Mouse (Mus musculus): ENCODE data around the gene Hpn. TPM values are rescaled to one million over a fixed set of nuclear protein-coding genes. Genes with fewer than 3 reads are reported as not detected.

Hpn gene
- polyA plus RNA-seq, 1 experiment = 9.4 TPM

DNA sequence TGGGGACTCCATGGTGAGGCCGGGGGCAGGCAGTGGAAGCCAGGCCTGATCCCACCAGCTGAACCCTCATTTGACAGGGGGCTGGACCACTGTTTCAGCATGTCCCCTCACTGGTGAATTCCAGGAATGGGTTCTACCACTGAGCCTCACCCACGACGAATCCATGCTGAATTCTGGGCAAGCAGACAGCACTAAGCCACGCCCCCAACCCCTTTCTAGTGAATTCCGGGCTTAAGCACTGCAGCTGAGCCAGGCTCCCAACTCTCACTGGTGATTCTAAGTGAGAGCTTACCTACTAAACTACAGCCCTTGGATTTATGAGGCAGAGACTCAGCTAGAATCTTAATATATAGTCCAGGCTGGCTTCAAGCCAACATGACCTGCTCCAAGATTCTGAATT, 47.3 kb downstream of the Hpn start:
- WGBS = 26% methylated on average over 5 of the region's 5 CpGs
- Histone ChIP-seq H3K4me3 (replicated peaks; ENCODE audit: insufficient read depth, low read depth, low read length) (no peak overlapping the region), H3K27ac (ENCODE audit: insufficient read depth, low read length) (no peak overlapping the region), H3K4me1 (ENCODE audit: control insufficient read depth, insufficient read depth, low read length) (no peaks in the 10 kb centered on the region), H3K27me3 (ENCODE audit: control insufficient read depth, insufficient read depth, low read length) (no peaks in the 10 kb centered on the region)
- TF ChIP-seq POLR2A (IDR thresholded peaks at IDR 0.05; ENCODE audit: borderline replicate concordance, insufficient read depth, low read length) (no peak), CTCF (IDR thresholded peaks at IDR 0.05; ENCODE audit: borderline replicate concordance, insufficient read depth, low read depth, low read length) (no peak)
- DNase-seq = peak in 1 of 2 experiments; percentile 20

DNA sequence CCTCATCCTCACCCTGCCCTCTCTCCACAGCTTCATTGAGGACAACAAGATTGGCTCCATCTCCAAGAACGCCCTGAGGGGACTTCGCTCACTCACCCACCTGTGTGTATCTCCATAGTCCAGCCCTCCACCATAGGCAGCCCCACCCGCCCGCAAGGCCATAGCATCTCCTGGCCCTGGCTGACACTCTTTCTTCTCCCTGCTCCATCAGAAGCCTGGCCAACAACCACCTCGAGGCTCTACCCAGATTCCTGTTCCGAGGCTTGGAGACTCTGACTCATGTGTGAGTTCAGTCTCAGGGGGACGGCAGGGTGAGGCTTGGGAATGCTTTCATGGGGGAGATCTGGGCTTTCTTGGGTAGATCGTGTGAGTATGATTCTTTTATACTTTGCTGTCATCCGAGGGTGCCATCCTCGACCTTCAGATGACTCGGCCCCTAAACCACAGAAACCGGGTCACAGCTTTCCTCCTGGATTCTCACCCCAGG, 52.0 kb downstream of the Hpn start:
- H3K4me3 ChIP-seq (replicated peaks; ENCODE audit: insufficient read depth, low read depth, low read length) = no peak overlapping the region
- TF ChIP-seq CTCF (IDR thresholded peaks at IDR 0.05; ENCODE audit: borderline replicate concordance, insufficient read depth, low read depth, low read length) = no peak
- no peak for TF ChIP-seq POLR2A (IDR thresholded peaks at IDR 0.05; ENCODE audit: borderline replicate concordance, insufficient read depth, low read length)
- H3K27me3 ChIP-seq (ENCODE audit: control insufficient read depth, insufficient read depth, low read length) = no peaks in the 10 kb centered on the region
- no peak overlapping the region for H3K27ac ChIP-seq (ENCODE audit: insufficient read depth, low read length)
- H3K4me1 ChIP-seq (ENCODE audit: control insufficient read depth, insufficient read depth, low read length) = no peaks in the 10 kb centered on the region
- no peak for DNase-seq
- 86% methylated on average over 12 of the region's 12 CpGs for whole genome bisulfite sequencing

DNA sequence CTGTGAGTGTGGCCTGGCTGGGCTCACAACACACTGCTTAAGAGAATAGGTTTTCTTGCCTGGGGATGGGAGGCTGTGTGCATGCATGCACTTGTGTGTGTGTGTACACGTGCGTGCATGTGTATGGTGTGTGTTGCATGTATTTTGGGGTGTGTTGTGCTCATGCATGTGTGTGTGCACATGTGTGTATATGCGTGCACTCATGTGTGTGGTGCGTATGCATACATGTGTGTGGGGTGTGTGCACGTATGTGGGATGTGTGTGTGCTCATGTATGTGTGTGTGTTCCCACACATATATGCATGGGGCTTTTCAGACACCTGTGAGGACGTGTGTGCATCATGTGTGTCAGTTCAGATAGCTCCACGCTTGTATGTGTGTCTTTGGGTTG, 54.5 kb downstream of the Hpn start:
- DNase-seq = no peak
- Histone ChIP-seq H3K27ac (ENCODE audit: insufficient read depth, low read length) (no peak overlapping the region), H3K4me1 (ENCODE audit: control insufficient read depth, insufficient read depth, low read length) (no peaks in the 10 kb centered on the region), H3K4me3 (replicated peaks; ENCODE audit: insufficient read depth, low read depth, low read length) (peak overlapping the region; percentile 29), H3K27me3 (ENCODE audit: control insufficient read depth, insufficient read depth, low read length) (no peaks in the 10 kb centered on the region)
- no peak for TF ChIP-seq POLR2A (IDR thresholded peaks at IDR 0.05; ENCODE audit: borderline replicate concordance, insufficient read depth, low read length)
- TF ChIP-seq CTCF (IDR thresholded peaks at IDR 0.05; ENCODE audit: borderline replicate concordance, insufficient read depth, low read depth, low read length) = no peak
- WGBS = 87% methylated on average over 7 of the region's 7 CpGs

DNA sequence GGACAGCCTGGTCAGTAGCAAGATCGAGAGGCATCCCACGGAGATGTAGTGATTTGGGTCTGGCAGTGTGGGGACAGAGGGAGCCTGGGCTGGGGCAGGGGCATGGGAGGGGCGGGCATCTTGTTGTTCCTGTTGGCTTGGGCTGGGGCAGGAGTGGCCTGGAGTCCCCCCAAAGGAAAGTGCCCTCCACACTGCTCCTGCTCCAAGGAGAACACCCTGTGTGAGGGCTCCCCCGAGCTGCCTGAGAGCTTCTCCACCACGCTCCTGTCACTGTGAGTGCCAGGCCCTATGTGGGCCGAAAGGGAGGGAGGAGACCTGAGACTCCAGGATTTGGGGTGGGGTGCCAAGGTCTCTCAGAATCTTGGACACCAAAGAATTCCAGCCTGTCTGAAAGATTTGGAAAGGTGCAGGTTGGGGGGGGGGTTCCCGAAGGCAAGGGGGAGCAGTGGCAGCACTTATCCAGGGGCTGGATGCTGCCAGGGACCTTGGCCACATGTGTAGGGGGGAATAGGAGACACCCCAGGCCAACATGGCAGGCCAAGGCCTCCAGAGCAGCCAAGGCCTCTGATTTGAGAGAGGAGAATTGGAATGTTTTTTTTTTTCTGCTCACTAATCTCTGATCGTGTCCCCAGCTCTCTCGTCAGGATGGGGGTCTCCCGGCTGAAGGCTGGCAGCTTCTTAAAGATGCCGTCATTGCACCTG, 55.0 kb downstream of the Hpn start:
- peak in 1 of 2 experiments; percentile 36 for DNase-seq
- no peaks in the 10 kb centered on the region for H3K4me1 ChIP-seq (ENCODE audit: control insufficient read depth, insufficient read depth, low read length)
- H3K27ac ChIP-seq (ENCODE audit: insufficient read depth, low read length) = no peak overlapping the region
- 36% methylated on average over 11 of the region's 11 CpGs for WGBS
- peak overlapping the region; percentile 29 for H3K4me3 ChIP-seq (replicated peaks; ENCODE audit: insufficient read depth, low read depth, low read length)
- H3K27me3 ChIP-seq (ENCODE audit: control insufficient read depth, insufficient read depth, low read length) = no peaks in the 10 kb centered on the region
- TF ChIP-seq CTCF (IDR thresholded peaks at IDR 0.05; ENCODE audit: borderline replicate concordance, insufficient read depth, low read depth, low read length) (no peak), POLR2A (IDR thresholded peaks at IDR 0.05; ENCODE audit: borderline replicate concordance, insufficient read depth, low read length) (no peak)

GRCm38 (mm10) chr7:31059108-31059507, 56.0 kb downstream of the Hpn start, which contains the start of gene Lgi4:
Lgi4 (plus strand) TSS chr7:31059342.
- WGBS = 3% methylated on average over 2 of the region's 2 CpGs
- H3K4me1 ChIP-seq (ENCODE audit: control insufficient read depth, insufficient read depth, low read length) = no peaks in the 10 kb centered on the region
- no peak within 1 kb of the TSS for H3K4me3 ChIP-seq (replicated peaks; ENCODE audit: insufficient read depth, low read depth, low read length)
- H3K27me3 ChIP-seq (ENCODE audit: control insufficient read depth, insufficient read depth, low read length) = no peaks in the 10 kb centered on the region
- DNase-seq = peak; percentile 78 to 86
- TF ChIP-seq CTCF (IDR thresholded peaks at IDR 0.05; ENCODE audit: borderline replicate concordance, insufficient read depth, low read depth, low read length) (peak; percentile 86), POLR2A (IDR thresholded peaks at IDR 0.05; ENCODE audit: borderline replicate concordance, insufficient read depth, low read length) (no peak)
- H3K27ac ChIP-seq (ENCODE audit: insufficient read depth, low read length) = no peak within 1 kb of the TSS

DNA sequence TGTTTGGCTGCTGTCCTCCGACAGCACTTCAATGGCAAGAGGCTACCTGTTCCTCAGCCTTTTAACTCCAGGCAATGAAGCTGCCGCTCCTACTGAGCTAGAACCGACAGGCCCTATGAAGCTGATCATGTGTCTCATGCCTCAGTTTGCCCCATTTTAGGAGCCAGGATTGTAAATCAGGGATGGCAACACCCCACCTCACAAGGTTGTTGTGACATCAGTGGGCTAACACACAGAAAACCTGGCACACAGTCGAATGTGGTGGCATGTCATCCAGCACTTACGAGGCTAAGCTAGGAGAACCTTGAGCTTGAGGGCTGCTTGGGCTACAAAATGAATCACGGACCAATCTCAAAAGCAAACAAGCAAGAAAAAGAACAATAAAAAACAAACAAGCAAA, 56.9 kb downstream of the Hpn start:
- no peak for DNase-seq
- TF ChIP-seq POLR2A (IDR thresholded peaks at IDR 0.05; ENCODE audit: borderline replicate concordance, insufficient read depth, low read length) (no peak), CTCF (IDR thresholded peaks at IDR 0.05; ENCODE audit: borderline replicate concordance, insufficient read depth, low read depth, low read length) (no peak)
- 90% methylated on average over 6 of the region's 6 CpGs for WGBS
- Histone ChIP-seq H3K27me3 (ENCODE audit: control insufficient read depth, insufficient read depth, low read length) (no peaks in the 10 kb centered on the region), H3K27ac (ENCODE audit: insufficient read depth, low read length) (no peak overlapping the region), H3K4me1 (ENCODE audit: control insufficient read depth, insufficient read depth, low read length) (no peaks in the 10 kb centered on the region), H3K4me3 (replicated peaks; ENCODE audit: insufficient read depth, low read depth, low read length) (no peak overlapping the region)

DNA sequence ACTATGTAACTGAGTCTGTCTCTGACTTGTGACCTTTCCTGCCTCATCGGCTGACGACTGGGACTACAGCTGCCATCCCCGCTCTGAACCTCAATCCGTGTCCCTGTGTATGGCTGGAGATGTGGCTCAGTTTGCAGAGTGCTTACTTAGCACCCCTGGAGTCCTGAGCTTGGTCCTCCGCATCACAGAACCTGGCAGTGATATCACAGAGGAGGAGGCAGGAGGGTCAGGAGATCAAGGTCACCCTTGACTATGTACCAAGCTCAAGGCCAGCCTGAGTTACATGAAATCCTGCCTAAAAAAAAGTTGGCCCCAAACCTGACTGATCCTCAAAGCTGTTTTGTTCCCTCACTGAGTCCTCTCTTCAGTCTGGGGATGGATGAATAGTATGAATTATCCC, 57.4 kb downstream of the Hpn start:
- no peak for DNase-seq
- Histone ChIP-seq H3K4me1 (ENCODE audit: control insufficient read depth, insufficient read depth, low read length) (no peaks in the 10 kb centered on the region), H3K27me3 (ENCODE audit: control insufficient read depth, insufficient read depth, low read length) (no peaks in the 10 kb centered on the region), H3K4me3 (replicated peaks; ENCODE audit: insufficient read depth, low read depth, low read length) (no peak overlapping the region), H3K27ac (ENCODE audit: insufficient read depth, low read length) (no peak overlapping the region)
- TF ChIP-seq CTCF (IDR thresholded peaks at IDR 0.05; ENCODE audit: borderline replicate concordance, insufficient read depth, low read depth, low read length) (no peak), POLR2A (IDR thresholded peaks at IDR 0.05; ENCODE audit: borderline replicate concordance, insufficient read depth, low read length) (no peak)
- 75% methylated on average over 5 of the region's 5 CpGs for WGBS

DNA sequence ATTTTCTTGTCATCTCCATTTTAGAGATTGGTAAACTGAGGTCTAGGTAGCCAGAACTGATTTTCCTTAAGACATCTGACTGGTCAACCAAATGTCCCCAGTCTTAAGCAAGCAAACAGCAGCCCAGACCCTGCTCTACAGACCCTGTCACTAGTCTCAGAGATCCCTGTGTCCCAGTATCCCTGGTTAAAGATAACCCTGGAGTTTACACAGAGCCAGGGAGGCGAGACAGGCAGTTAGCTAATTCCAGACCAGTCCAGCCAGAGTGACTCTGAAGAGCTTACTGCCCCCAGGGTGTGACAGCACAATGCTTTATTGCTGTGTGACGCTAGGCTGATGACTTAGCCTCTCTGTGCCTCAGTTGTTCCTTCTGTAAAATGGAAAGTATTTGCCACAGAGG, 58.0 kb downstream of the Hpn start, which contains the start of gene Fxyd1:
TSS of gene Fxyd1 (minus strand) at position 129 of the 400 bp plus-strand sequence.
- Histone ChIP-seq H3K4me3 (replicated peaks; ENCODE audit: insufficient read depth, low read depth, low read length) (no peak within 1 kb of the TSS), H3K27ac (ENCODE audit: insufficient read depth, low read length) (no peak within 1 kb of the TSS)
- no peak for TF ChIP-seq POLR2A (IDR thresholded peaks at IDR 0.05; ENCODE audit: borderline replicate concordance, insufficient read depth, low read length)
- no peak for TF ChIP-seq CTCF (IDR thresholded peaks at IDR 0.05; ENCODE audit: borderline replicate concordance, insufficient read depth, low read depth, low read length)

More for the DNA sequence above, 58.0 kb downstream of the Hpn start, which contains the start of gene Fxyd1:
- WGBS = 91% methylated on average over 2 of the region's 2 CpGs
- DNase-seq = no peak
- H3K4me1 ChIP-seq (ENCODE audit: control insufficient read depth, insufficient read depth, low read length) = 0 out of 2 replicates have a peak, but pooled peaks cover 4% of the 10 kb centered on the region
- H3K27me3 ChIP-seq (ENCODE audit: control insufficient read depth, insufficient read depth, low read length) = no peaks in the 10 kb centered on the region
